Mouse (Mus musculus): ENCODE measurements around the gene Lrrc58.

GRCm38 (mm10) chr16:37847081-37847480, 21.1 kb upstream of the Lrrc58 start:
- TF ChIP-seq CTCF (IDR thresholded peaks at IDR 0.05; ENCODE audit: extremely low read depth, insufficient read depth, insufficient read length, insufficient replicate concordance): no peak
- TF ChIP-seq POLR2A (IDR thresholded peaks at IDR 0.05; ENCODE audit: low read depth, low read length): no peak

Data from spleen, adult 2 months (tissue).